In the genomic region with DNA sequence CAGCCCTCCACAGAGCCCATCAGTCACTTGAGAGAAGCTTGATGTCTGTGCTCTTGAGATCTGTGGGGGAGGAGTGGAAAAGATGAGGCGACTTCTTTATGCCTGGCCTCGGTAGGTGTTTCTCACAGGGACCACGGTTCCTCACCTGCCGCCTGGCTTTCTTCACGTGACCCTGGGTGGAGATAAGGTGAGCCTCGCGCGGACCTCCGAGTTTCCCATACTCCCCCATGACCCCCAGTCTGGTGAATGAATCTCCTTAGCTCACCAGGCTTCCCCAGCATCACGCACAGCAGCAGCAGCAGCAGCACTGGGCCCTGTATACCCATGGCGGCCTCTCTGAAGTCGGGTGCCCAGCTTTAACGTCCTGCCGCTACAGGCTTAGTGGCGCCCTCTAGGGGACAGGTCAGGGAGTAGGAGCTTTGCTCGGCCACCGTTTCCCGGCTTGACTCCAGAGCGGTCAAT, we compare ENCODE assay signal across 8 mouse cellular contexts. TPM values are rescaled to one million over a fixed set of nuclear protein-coding genes. Genes with fewer than 3 reads are reported as not detected.
DNase-seq lines count a peak whose midpoint lies in the region; ATAC-seq and TF ChIP-seq lines count a peak whose summit lies in the region.

A gene (plus strand): TSS at position 44 of the 462 bp plus-strand sequence.
A gene (minus strand): TSS at position 361 of the 462 bp plus-strand sequence.

- peak within 1 kb of the TSS; percentile 26 for H3K4me3 ChIP-seq in intestine, embryonic 16.5 days (ENCODE audit: low read length)
- H3K4me3 ChIP-seq in liver, postnatal 0 days (ENCODE audit: low read depth, low read length) = no peak within 1 kb of the TSS
- H3K4me3 ChIP-seq in neural tube, embryonic 12.5 days = no peak within 1 kb of the TSS

- no peak for TF ChIP-seq EP300 in liver, postnatal 0 days (IDR thresholded peaks at IDR 0.05; ENCODE audit: low read depth)

- H3K27me3 ChIP-seq in intestine, embryonic 16.5 days (replicated peaks; ENCODE audit: control insufficient read depth, insufficient read depth, low read length) = no peaks in the 10 kb centered on the region
- no peaks in the 10 kb centered on the region for H3K27me3 ChIP-seq in liver, postnatal 0 days (ENCODE audit: insufficient read depth, low read length)
- 0 out of 2 replicates have a peak, but pooled peaks cover 7% of the 10 kb centered on the region for H3K27me3 ChIP-seq in neural tube, embryonic 12.5 days (replicated peaks)

- ATAC-seq in intestine, embryonic 16.5 days = peak; percentile 47
- ATAC-seq in liver, postnatal 0 days = peak; percentile 70; the same call in 1 of the 2 replicates
- 0 out of 2 replicates have a peak, but pooled peaks have one; percentile 33 for ATAC-seq in neural tube, embryonic 12.5 days (ENCODE audit: low FRiP score, low read depth)

- H3K36me3 ChIP-seq in intestine, embryonic 16.5 days (ENCODE audit: control insufficient read depth, insufficient read depth, low read length) = no peaks in the 10 kb centered on the region
- no peaks in the 10 kb centered on the region for H3K36me3 ChIP-seq in liver, postnatal 0 days (replicated peaks; ENCODE audit: insufficient read depth, low read length)
- H3K36me3 ChIP-seq in neural tube, embryonic 12.5 days = no peaks in the 10 kb centered on the region

- peak within 1 kb of the TSS; percentile 29; the same call in 1 of the 2 replicates for H3K9ac ChIP-seq in intestine, embryonic 16.5 days (ENCODE audit: low read depth, low read length)
- no peak within 1 kb of the TSS for H3K9ac ChIP-seq in liver, postnatal 0 days (replicated peaks)
- no peak within 1 kb of the TSS for H3K9ac ChIP-seq in neural tube, embryonic 12.5 days

- peak within 1 kb of the TSS; percentile 49 for H3K4me2 ChIP-seq in intestine, embryonic 16.5 days (ENCODE audit: low read depth, low read length)
- peak within 1 kb of the TSS; percentile 43; the same call in 1 of the 2 replicates for H3K4me2 ChIP-seq in liver, postnatal 0 days (ENCODE audit: low read depth, low read length)
- H3K4me2 ChIP-seq in neural tube, embryonic 12.5 days (replicated peaks) = peak within 1 kb of the TSS; percentile 45

- no peaks in the 10 kb centered on the region; the same call in 1 of the 2 replicates for H3K4me1 ChIP-seq in intestine, embryonic 16.5 days (ENCODE audit: control insufficient read depth, insufficient read depth, low read length)
- H3K4me1 ChIP-seq in liver, postnatal 0 days (ENCODE audit: insufficient read depth) = no peaks in the 10 kb centered on the region
- no peaks in the 10 kb centered on the region for H3K4me1 ChIP-seq in neural tube, embryonic 12.5 days

- peak; percentile 37 to 54 for DNase-seq in right cerebral cortex, postnatal 10 days (ENCODE audit: low spot score in 2 of 2)
- DNase-seq in right cerebral cortex, adult 18-20 months = no peak
- DNase-seq in cerebellum, adult 9-11 months = peak; percentile 67
- peak; percentile 72 for DNase-seq in forelimb bud, embryonic 11.5 days (ENCODE audit: low read depth, low spot score)
- DNase-seq in liver, postnatal 0 days = peak; percentile 76
- DNase-seq in frontal cortex, postnatal 10 days (ENCODE audit: low spot score in 2 of 2) = no peak

- WGBS in intestine, embryonic 16.5 days = 14% methylated on average over 19 of the region's 19 CpGs
- 18% methylated on average over 19 of the region's 19 CpGs for WGBS in liver, postnatal 0 days (ENCODE audit: insufficient replicate concordance)
- 17% methylated on average over 19 of the region's 19 CpGs for WGBS in neural tube, embryonic 12.5 days

- no peaks in the 10 kb centered on the region for H3K9me3 ChIP-seq in intestine, embryonic 16.5 days (ENCODE audit: control insufficient read depth, low read length)
- H3K9me3 ChIP-seq in liver, postnatal 0 days (ENCODE audit: low read length) = no peaks in the 10 kb centered on the region
- H3K9me3 ChIP-seq in neural tube, embryonic 12.5 days = no peaks in the 10 kb centered on the region

- TF ChIP-seq CTCF in liver, postnatal 0 days (IDR thresholded peaks at IDR 0.05; ENCODE audit: low read depth) = peak; percentile 85

- H3K27ac ChIP-seq in intestine, embryonic 16.5 days (ENCODE audit: low read length) = no peak within 1 kb of the TSS
- no peak within 1 kb of the TSS for H3K27ac ChIP-seq in liver, postnatal 0 days (ENCODE audit: low read depth)
- H3K27ac ChIP-seq in neural tube, embryonic 12.5 days = no peak within 1 kb of the TSS

RNA-seq across cellular contexts. Expression of the first gene that starts in this region (rescaled TPM):
- 11.8 and 14.5 TPM in 2 replicates for polyA plus RNA-seq in intestine, embryonic 16.5 days (2015; fragmentation: Nextera tagmentation; extraction: Ambion mirVana)
- polyA plus RNA-seq in liver, postnatal 0 days (2015; fragmentation: Nextera tagmentation; extraction: Ambion mirVana) = not detected in 2 replicates
- not detected in 2 replicates for polyA plus RNA-seq in neural tube, embryonic 12.5 days (2016; fragmentation: Nextera tagmentation; extraction: Ambion mirVana)

RNA-seq across cellular contexts. Expression of the second gene that starts in this region (rescaled TPM):
- polyA plus RNA-seq in intestine, embryonic 16.5 days (2015; fragmentation: Nextera tagmentation; extraction: Ambion mirVana) = 2.7 and 3.4 TPM in 2 replicates
- polyA plus RNA-seq in liver, postnatal 0 days (2015; fragmentation: Nextera tagmentation; extraction: Ambion mirVana) = 0.06 and 0.25 TPM in 2 replicates
- 1.2 and 1.7 TPM in 2 replicates for polyA plus RNA-seq in neural tube, embryonic 12.5 days (2016; fragmentation: Nextera tagmentation; extraction: Ambion mirVana)

Comparison
In these comparisons a context has a peak if more than half of its experiments do, and no peak if none do; other contexts are left out.
1. RNA of the first gene that starts in this region (polyA plus RNA-seq): 11.8 to 14.5 TPM in intestine, embryonic 16.5 days; not detected in liver, postnatal 0 days and not detected in neural tube, embryonic 12.5 days; every median in the first group is over 10 times any median in the second.
2. DNase-seq: peak in right cerebral cortex, postnatal 10 days (2 of 2), cerebellum, adult 9-11 months (single experiment) and forelimb bud, embryonic 11.5 days (single experiment); none in right cerebral cortex, adult 18-20 months (single experiment) and frontal cortex, postnatal 10 days (0 of 2).
3. Peak in DNase-seq, ATAC-seq and H3K4me2 ChIP-seq in liver, postnatal 0 days; RNA of the genes that start here not detected or under 1 TPM.
4. Peak in every context shown above with its lines, with median percentiles within 50 percentile points of each other: ATAC-seq and H3K4me2 ChIP-seq.